Mouse (Mus musculus): ENCODE measurements around the gene Peak1. TPM values are rescaled to one million over a fixed set of nuclear protein-coding genes. Genes with fewer than 3 reads are reported as not detected.

The Peak1 gene
- polyA plus RNA-seq, 1 experiment: 0.01 TPM

DNA sequence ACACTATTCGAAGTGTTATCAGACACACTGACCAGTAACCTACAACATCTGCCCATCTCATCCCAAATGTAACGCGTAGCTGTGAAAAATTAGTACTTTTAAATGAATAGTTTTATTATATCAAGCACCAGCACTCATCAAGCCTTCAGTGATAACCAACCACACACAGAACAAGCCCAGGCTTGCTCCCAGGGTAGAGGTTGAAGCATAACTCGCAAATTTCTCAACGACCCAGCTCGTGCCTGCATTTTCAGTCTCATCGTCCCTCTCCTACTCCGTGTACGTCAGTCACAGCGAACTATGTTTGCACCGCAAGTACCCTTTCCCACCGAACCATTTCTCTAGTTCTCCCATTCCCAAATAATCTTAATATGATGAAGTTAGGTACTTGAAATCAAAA is 83.5 kb downstream of the Peak1 start:
- Histone ChIP-seq H3K36me3 (ENCODE audit: control insufficient read depth) (no peaks in the 10 kb centered on the region), H3K27me3 (ENCODE audit: control insufficient read depth) (no peaks in the 10 kb centered on the region), H3K9me3 (ENCODE audit: control insufficient read depth, low read length) (no peaks in the 10 kb centered on the region), H3K4me1 (ENCODE audit: control insufficient read depth) (no peaks in the 10 kb centered on the region), H3K4me3 (replicated peaks) (no peak overlapping the region)
- no peak for TF ChIP-seq TAL1 (IDR thresholded peaks at IDR 0.05; ENCODE audit: low read length)

DNA sequence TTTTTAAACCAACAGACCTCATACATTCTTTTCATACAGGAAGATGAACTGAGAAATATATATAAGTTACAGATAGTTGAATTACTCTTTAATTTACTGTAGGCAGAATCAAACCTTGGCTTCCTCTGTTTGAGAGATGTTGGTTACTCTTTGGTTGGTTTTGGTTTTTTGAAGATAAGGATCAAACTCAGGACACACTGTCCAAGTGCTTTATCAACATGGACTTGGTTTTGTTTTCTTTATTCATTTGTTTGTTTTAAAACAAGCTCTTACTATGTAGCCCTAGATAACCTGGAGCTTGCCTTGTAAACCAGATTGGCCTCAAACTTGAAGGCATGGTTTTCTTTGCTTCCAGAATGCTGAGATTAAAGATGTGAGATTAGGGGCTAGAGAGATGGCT is 85.1 kb downstream of the Peak1 start:
- no peaks in the 10 kb centered on the region for H3K36me3 ChIP-seq (ENCODE audit: control insufficient read depth)
- no peaks in the 10 kb centered on the region for H3K27me3 ChIP-seq (ENCODE audit: control insufficient read depth)
- no peaks in the 10 kb centered on the region for H3K4me1 ChIP-seq (ENCODE audit: control insufficient read depth)
- H3K9me3 ChIP-seq (ENCODE audit: control insufficient read depth, low read length): no peaks in the 10 kb centered on the region
- TF ChIP-seq GATA1 (IDR thresholded peaks at IDR 0.05; ENCODE audit: low read length) (no peak), TAL1 (IDR thresholded peaks at IDR 0.05; ENCODE audit: low read length) (no peak)
- H3K4me3 ChIP-seq (replicated peaks): no peak overlapping the region

DNA sequence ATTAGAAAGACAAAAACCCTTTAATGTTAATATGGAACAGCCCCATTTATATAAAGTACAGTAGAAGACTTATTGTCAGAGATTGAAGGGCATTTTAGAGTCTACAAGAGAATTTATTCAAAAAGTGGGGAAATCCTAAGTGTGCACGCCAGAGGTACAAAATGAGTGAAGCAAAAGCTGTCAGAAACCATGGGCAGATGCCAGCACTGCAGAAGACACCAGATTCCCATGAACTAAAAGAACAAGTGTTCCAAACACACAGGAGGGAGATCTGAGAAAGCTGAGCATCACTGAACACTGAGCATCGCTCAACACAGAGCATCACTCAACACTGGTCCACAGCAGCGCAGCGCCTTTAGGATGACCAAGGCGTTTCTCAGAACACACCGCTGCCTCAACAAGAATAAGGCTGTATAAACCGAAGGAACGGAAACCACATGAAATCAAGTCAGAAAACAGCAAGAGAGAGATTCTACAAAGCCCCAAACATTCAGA is 91.3 kb downstream of the Peak1 start:
- Histone ChIP-seq H3K36me3 (ENCODE audit: control insufficient read depth) (no peaks in the 10 kb centered on the region), H3K27me3 (ENCODE audit: control insufficient read depth) (no peaks in the 10 kb centered on the region), H3K4me3 (replicated peaks) (no peak overlapping the region), H3K9me3 (ENCODE audit: control insufficient read depth, low read length) (no peaks in the 10 kb centered on the region), H3K4me1 (ENCODE audit: control insufficient read depth) (no peaks in the 10 kb centered on the region)
- TF ChIP-seq TAL1 (IDR thresholded peaks at IDR 0.05; ENCODE audit: low read length) (no peak), GATA1 (IDR thresholded peaks at IDR 0.05; ENCODE audit: low read length) (no peak)

DNA sequence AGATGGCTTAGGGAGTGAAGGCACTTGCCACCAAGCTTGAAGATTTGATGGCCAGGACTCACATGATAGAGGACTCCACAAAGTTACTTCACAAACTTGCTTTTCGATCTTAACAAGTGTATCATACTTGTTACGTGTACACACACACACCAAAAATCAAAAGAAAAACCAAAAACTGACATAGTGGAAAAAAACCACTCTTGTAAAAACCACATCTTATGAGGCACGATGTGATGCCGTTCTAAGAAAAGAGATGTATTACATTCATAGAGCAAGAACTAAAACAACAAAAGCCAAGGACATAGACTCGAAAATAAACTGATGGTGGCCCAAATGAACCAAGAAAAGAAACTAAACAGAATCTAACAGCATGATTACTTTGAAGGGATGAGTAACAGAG is 92.1 kb downstream of the Peak1 start:
- TF ChIP-seq GATA1 (IDR thresholded peaks at IDR 0.05; ENCODE audit: low read length) (no peak), TAL1 (IDR thresholded peaks at IDR 0.05; ENCODE audit: low read length) (no peak)
- H3K4me3 ChIP-seq (replicated peaks): no peak overlapping the region
- H3K4me1 ChIP-seq (ENCODE audit: control insufficient read depth): no peaks in the 10 kb centered on the region
- no peaks in the 10 kb centered on the region for H3K27me3 ChIP-seq (ENCODE audit: control insufficient read depth)
- H3K36me3 ChIP-seq (ENCODE audit: control insufficient read depth): no peaks in the 10 kb centered on the region
- H3K9me3 ChIP-seq (ENCODE audit: control insufficient read depth, low read length): no peaks in the 10 kb centered on the region

DNA sequence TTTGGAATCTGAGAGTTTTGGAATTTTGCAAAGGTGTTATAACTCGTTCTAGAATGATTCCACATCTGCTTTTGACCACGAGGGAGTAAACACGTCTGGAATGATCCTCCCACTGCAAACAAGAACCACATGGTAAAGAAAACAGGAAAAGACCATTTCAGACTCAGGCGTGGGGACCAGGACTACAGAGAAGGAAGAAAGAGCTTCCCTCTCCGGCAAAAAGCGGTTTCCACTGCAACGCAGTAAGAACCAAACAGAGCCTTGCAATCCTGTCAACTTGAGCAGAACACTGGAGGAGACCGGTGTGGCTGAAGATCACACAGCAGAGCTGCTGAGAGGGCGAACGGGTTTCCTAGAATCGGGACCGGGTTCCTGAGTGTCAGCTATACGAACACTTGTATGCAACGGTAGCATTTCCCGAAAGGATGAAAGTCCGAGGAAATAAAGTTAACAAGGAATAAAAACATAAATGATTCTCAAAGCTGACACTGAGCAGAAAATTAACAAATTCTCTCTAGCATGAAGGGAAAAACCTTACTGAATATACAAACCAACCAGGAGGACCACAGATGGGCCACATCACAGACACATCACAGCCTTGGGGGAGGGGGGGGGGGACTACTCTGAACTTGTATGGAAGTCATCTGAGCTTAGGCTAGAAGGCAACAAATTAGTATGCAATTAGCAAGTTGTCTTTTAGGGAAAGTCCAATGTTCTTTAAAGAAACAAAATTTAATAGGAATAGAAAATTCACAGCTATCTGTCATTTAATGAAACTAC is 93.1 kb downstream of the Peak1 start:
- H3K36me3 ChIP-seq (ENCODE audit: control insufficient read depth): no peaks in the 10 kb centered on the region
- no peaks in the 10 kb centered on the region for H3K9me3 ChIP-seq (ENCODE audit: control insufficient read depth, low read length)

DNA sequence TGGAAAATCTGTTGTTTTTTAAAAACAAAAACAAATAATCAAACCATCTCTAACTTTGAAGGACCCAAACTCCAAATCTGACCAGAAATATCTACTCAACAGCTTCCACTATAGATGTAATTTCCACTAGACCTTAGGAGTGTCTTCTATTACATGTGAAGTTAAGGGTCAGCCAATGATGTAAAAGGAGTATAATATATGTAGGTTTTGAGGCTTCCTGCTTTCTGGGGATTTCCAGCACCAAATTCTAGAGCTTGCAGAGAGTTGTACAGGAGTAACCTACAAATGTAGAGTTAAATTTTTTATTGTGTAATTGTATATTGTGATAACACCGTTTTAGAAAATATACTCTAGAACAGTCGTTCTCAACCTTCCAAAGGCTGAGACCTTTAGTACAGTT is 96.6 kb downstream of the Peak1 start:
- H3K9me3 ChIP-seq (ENCODE audit: control insufficient read depth, low read length): peaks cover 3% of the 10 kb centered on the region
- no peaks in the 10 kb centered on the region for H3K36me3 ChIP-seq (ENCODE audit: control insufficient read depth)
- H3K27me3 ChIP-seq (ENCODE audit: control insufficient read depth): no peaks in the 10 kb centered on the region
- H3K4me3 ChIP-seq (replicated peaks): no peak overlapping the region
- no peaks in the 10 kb centered on the region for H3K4me1 ChIP-seq (ENCODE audit: control insufficient read depth)
- TF ChIP-seq TAL1 (IDR thresholded peaks at IDR 0.05; ENCODE audit: low read length): no peak
- TF ChIP-seq GATA1 (IDR thresholded peaks at IDR 0.05; ENCODE audit: low read length): no peak

More for the DNA sequence above, 93.1 kb downstream of the Peak1 start:
- H3K27me3 ChIP-seq (ENCODE audit: control insufficient read depth): no peaks in the 10 kb centered on the region
- TF ChIP-seq GATA1 (IDR thresholded peaks at IDR 0.05; ENCODE audit: low read length): no peak
- no peak for TF ChIP-seq TAL1 (IDR thresholded peaks at IDR 0.05; ENCODE audit: low read length)
- H3K4me1 ChIP-seq (ENCODE audit: control insufficient read depth): no peaks in the 10 kb centered on the region
- no peak overlapping the region for H3K4me3 ChIP-seq (replicated peaks)

DNA sequence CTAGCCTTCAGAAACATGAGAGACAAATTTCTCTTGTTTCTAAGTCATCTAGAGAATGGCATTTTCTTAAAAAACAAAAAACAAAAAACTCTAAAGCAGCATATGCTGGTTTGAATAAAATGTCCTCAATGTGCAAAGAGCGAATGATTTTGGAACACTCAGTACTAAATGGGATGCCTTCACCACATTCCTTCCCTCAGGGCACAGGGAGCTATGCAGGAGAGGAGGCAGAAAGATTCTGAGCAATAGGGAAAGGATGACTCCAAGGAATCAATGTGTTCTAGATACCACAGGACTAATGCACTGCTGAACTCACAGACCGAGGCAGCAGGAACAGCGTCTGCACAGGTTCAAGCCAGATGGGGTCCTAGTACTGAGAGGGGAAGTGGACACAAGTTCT is 103.5 kb downstream of the Peak1 start:
- H3K36me3 ChIP-seq (ENCODE audit: control insufficient read depth): no peaks in the 10 kb centered on the region
- H3K27me3 ChIP-seq (ENCODE audit: control insufficient read depth): no peaks in the 10 kb centered on the region
- H3K4me1 ChIP-seq (ENCODE audit: control insufficient read depth): no peaks in the 10 kb centered on the region
- no peak overlapping the region for H3K4me3 ChIP-seq (replicated peaks)
- TF ChIP-seq GATA1 (IDR thresholded peaks at IDR 0.05; ENCODE audit: low read length) (no peak), TAL1 (IDR thresholded peaks at IDR 0.05; ENCODE audit: low read length) (no peak)
- H3K9me3 ChIP-seq (ENCODE audit: control insufficient read depth, low read length): peaks cover 3% of the 10 kb centered on the region

DNA sequence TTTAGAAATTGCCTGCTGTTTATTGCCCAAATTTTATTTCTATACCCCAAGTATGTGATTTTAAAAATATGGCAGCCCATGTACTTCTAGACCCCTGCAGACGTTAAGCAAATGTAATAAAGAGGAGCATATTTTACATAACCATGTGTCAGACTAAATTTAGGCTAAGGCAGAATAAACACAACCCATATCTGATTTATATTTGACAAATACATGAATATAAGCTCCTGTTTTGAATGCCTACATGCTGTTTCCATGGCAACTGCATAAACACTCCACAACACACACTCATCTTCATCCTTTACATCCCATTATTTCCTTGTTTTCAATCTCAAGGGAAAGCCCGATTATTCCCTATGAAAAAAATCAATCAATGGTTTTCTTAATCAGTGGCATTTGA is 108.8 kb downstream of the Peak1 start:
- no peaks in the 10 kb centered on the region for H3K9me3 ChIP-seq (ENCODE audit: control insufficient read depth, low read length)
- no peak overlapping the region for H3K4me3 ChIP-seq (replicated peaks)
- TF ChIP-seq TAL1 (IDR thresholded peaks at IDR 0.05; ENCODE audit: low read length) (no peak), GATA1 (IDR thresholded peaks at IDR 0.05; ENCODE audit: low read length) (no peak)
- H3K4me1 ChIP-seq (ENCODE audit: control insufficient read depth): no peaks in the 10 kb centered on the region
- no peaks in the 10 kb centered on the region for H3K36me3 ChIP-seq (ENCODE audit: control insufficient read depth)
- H3K27me3 ChIP-seq (ENCODE audit: control insufficient read depth): no peaks in the 10 kb centered on the region

DNA sequence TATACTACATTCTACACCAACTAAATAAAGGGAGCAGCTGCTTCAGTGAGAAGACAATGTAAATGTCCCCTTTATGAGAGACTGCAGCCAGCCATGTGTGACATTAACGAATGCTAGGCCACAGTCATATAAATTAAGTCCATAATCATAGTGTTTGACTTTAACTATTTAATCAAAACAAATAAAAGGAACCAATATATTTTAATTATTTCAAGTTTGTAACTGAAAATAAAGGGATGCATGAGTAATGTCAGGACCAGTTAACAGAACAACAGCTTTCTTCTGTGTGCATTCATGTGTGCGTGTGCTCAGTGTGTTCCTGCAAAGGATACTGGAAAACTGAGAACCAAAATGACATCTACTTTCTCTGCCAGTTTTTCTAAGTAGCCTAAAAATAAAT is 113.3 kb downstream of the Peak1 start:
- H3K4me1 ChIP-seq (ENCODE audit: control insufficient read depth): no peaks in the 10 kb centered on the region
- no peaks in the 10 kb centered on the region for H3K27me3 ChIP-seq (ENCODE audit: control insufficient read depth)
- no peak overlapping the region for H3K4me3 ChIP-seq (replicated peaks)
- TF ChIP-seq TAL1 (IDR thresholded peaks at IDR 0.05; ENCODE audit: low read length) (no peak), GATA1 (IDR thresholded peaks at IDR 0.05; ENCODE audit: low read length) (no peak)
- no peaks in the 10 kb centered on the region for H3K9me3 ChIP-seq (ENCODE audit: control insufficient read depth, low read length)
- no peaks in the 10 kb centered on the region for H3K36me3 ChIP-seq (ENCODE audit: control insufficient read depth)

Data from erythroblast, embryonic 14.5 days (primary cell).